Mouse (Mus musculus): Measurements from ENCODE around the gene Actn4.
"Not testable (repeated sequence)": the region's sequence is repeated elsewhere in the genome, so short reads cannot be mapped to it uniquely, and the experiment has no call there.

- TF ChIP-seq POLR2A (IDR thresholded peaks at IDR 0.05; ENCODE audit: low read depth, low read length); CTCF (conservative IDR thresholded peaks at IDR 0.05; ENCODE audit: insufficient read depth, insufficient read length, low read depth, low read length): not testable (repeated sequence)
These were observed 6.0 kb upstream of the Actn4 start for GRCm38 (mm10) chr7:28968120-28968519.
